Comparison of ENCODE assay signal across 9 mouse cellular contexts in the genomic region with DNA sequence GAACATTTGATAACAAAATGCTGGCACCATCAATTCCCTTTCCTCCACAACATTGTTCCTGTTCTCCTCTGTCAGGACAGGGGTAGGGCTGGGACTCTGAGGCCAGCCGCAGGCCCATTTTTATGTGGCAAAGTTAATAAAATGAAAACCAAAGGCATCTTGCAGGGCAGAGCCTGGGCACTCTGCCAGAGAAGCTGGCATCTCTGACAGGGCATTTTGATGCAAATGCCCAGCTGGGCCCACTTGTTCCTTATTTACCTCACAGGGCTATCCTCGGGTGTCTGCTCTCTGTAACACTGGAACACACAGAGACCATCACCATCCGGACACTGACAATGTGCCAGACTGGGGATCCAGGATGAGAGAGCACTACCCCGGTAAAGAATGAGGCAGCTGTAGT.
DNase-seq lines count a peak whose midpoint lies in the region; ATAC-seq and TF ChIP-seq lines count a peak whose summit lies in the region.
"Had no signal": no experiment of that assay in that cellular context is flagged by ENCODE, and none has a peak within 500 bp of the region (broad histone marks: within the 10 kb centered on the region; RNA-seq: fewer than 3 reads in every experiment).

No protein-coding gene starts in this region.

- no peak overlapping the region for H3K4me2 ChIP-seq in hindbrain, embryonic 16.5 days (ENCODE audit: low read length)
- H3K4me2 ChIP-seq: liver, embryonic 15.5 days had no signal

- H3K36me3 ChIP-seq in hindbrain, embryonic 16.5 days (ENCODE audit: control insufficient read depth, insufficient read depth, low read length): no peaks in the 10 kb centered on the region
- no peaks in the 10 kb centered on the region for H3K36me3 ChIP-seq in heart, adult 2 months (ENCODE audit: control insufficient read depth, insufficient read depth, low read length)
- H3K36me3 ChIP-seq: liver, embryonic 15.5 days had no signal

- TF ChIP-seq POLR2A in heart, adult 2 months (IDR thresholded peaks at IDR 0.05; ENCODE audit: insufficient read depth, low read depth, low read length): no peak

- H3K27ac ChIP-seq in layer of hippocampus, adult 2 months: no peak overlapping the region
- no peak overlapping the region for H3K27ac ChIP-seq in hindbrain, embryonic 16.5 days (ENCODE audit: low read depth, low read length)
- H3K27ac ChIP-seq in heart, adult 2 months: no peak overlapping the region
- H3K27ac ChIP-seq: liver, embryonic 15.5 days had no signal

- H3K27me3 ChIP-seq in hindbrain, embryonic 16.5 days (replicated peaks; ENCODE audit: control insufficient read depth, insufficient read depth, low read length): no peaks in the 10 kb centered on the region
- H3K27me3 ChIP-seq in heart, adult 2 months (ENCODE audit: control insufficient read depth, insufficient read depth, low read length): no peaks in the 10 kb centered on the region
- H3K27me3 ChIP-seq: liver, embryonic 15.5 days had no signal

- no peak for TF ChIP-seq CTCF in layer of hippocampus, adult 2 months (conservative IDR thresholded peaks at IDR 0.05)
- TF ChIP-seq CTCF in heart, adult 2 months (IDR thresholded peaks at IDR 0.05): no peak

- intact Hi-C loops in heart, adult 2 months (cut with DNase I): no loop called here

- DNase-seq in adrenal gland, adult 2 months: peak; percentile 29
- no peak for DNase-seq in adrenal gland, postnatal 4 days (ENCODE audit: low spot score in 2 of 2)
- DNase-seq in layer of hippocampus, adult 9-11 months: peak; percentile 20
- DNase-seq in layer of hippocampus, adult 2 months (ENCODE audit: low spot score in 2 of 2): no peak
- DNase-seq in cerebellum, adult 18-20 months: peak; percentile 23 to 48
- DNase-seq in heart, adult 2 months: no peak

- H3K4me1 ChIP-seq in hindbrain, embryonic 16.5 days (ENCODE audit: control insufficient read depth, insufficient read depth, low read depth, low read length): no peaks in the 10 kb centered on the region
- H3K4me1 ChIP-seq in heart, adult 2 months (ENCODE audit: control insufficient read depth, insufficient read depth, low read length): no peaks in the 10 kb centered on the region
- H3K4me1 ChIP-seq: liver, embryonic 15.5 days had no signal

- H3K9me3 ChIP-seq in hindbrain, embryonic 16.5 days (ENCODE audit: control insufficient read depth, low read length): no peaks in the 10 kb centered on the region
- H3K9me3 ChIP-seq: liver, embryonic 15.5 days had no signal

- peak; percentile 83 for ATAC-seq in hindbrain, embryonic 16.5 days
- ATAC-seq in monocyte, adult 5-6 weeks (replicated peaks; ENCODE audit: insufficient number of reproducible peaks, low FRiP score, low TSS enrichment, poor library complexity, severe bottlenecking): no peak

- no peak overlapping the region for H3K4me3 ChIP-seq in layer of hippocampus, adult 2 months
- H3K4me3 ChIP-seq in hindbrain, embryonic 16.5 days (ENCODE audit: low read length): no peak overlapping the region
- H3K4me3 ChIP-seq in heart, adult 2 months: no peak overlapping the region
- H3K4me3 ChIP-seq: liver, embryonic 15.5 days had no signal

- 46% methylated on average over 4 of the region's 4 CpGs for WGBS in hindbrain, embryonic 16.5 days
- 68% methylated on average over 4 of the region's 4 CpGs for WGBS in heart, adult 2 months

- H3K9ac ChIP-seq in hindbrain, embryonic 16.5 days (ENCODE audit: low read depth, low read length): no peak overlapping the region
- H3K9ac ChIP-seq in heart, adult 2 months (ENCODE audit: low read depth, low read length): no peak overlapping the region
- H3K9ac ChIP-seq: liver, embryonic 15.5 days had no signal

- H3K79me2 ChIP-seq in heart, adult 2 months (replicated peaks; ENCODE audit: control insufficient read depth, insufficient read depth, low read length): no peaks in the 10 kb centered on the region

- TF ChIP-seq EP300 in heart, adult 2 months (IDR thresholded peaks at IDR 0.05; ENCODE audit: insufficient read depth, low read depth, low read length): no peak

Comparison
In these comparisons a context has a peak if more than half of its experiments do, and no peak if none do; other contexts are left out.
1. DNase-seq: peak in adrenal gland, adult 2 months (single experiment), layer of hippocampus, adult 9-11 months (single experiment) and cerebellum, adult 18-20 months (2 of 2); none in adrenal gland, postnatal 4 days (0 of 2), layer of hippocampus, adult 2 months (0 of 2) and heart, adult 2 months (0 of 2).